Mouse (Mus musculus) spleen, adult 2 months (tissue): Measurements from ENCODE around the gene Il12rb1. TPM values are rescaled to one million over a fixed set of nuclear protein-coding genes. Genes with fewer than 3 reads are reported as not detected.

ENCODE experiments used
- DNase-seq, 2 experiments: peaks; one replicate each; pipeline versions ENCODE4 v3.0.0 to v3.0.0-alpha.2; 2012 to 2021; ENCODE audit warnings: low spot score in 2 of 2, low read depth in 1 of 2
- H3K27ac ChIP-seq: fragments of 200-500 bp; 2 replicates; pipeline ENCODE4 v1.5.1; 2012; ENCODE audit warnings: low read length, inconsistent platforms; ENCODE audit not compliant: insufficient read depth
- H3K27me3 ChIP-seq: fragments of 200-500 bp; 2 replicates; pipeline ENCODE4 v1.6.1; 2012; ENCODE audit warnings: mild to moderate bottlenecking, moderate library complexity, low read length, inconsistent platforms; ENCODE audit not compliant: control insufficient read depth, insufficient read depth
- H3K36me3 ChIP-seq: fragments of 200-500 bp; 2 replicates; pipeline ENCODE4 v1.6.1; 2012; ENCODE audit warnings: mild to moderate bottlenecking, low read length, inconsistent platforms; ENCODE audit not compliant: control insufficient read depth, insufficient read depth
- H3K4me1 ChIP-seq: fragments of 200-500 bp; 2 replicates; pipeline ENCODE4 v1.6.1; 2011; ENCODE audit warnings: inconsistent platforms; ENCODE audit not compliant: control insufficient read depth, insufficient read depth, insufficient read length
- H3K4me3 ChIP-seq: fragments of 200-500 bp; 2 replicates; pipeline ENCODE4 v1.5.1; 2011; ENCODE audit warnings: mild to moderate bottlenecking, inconsistent platforms; ENCODE audit not compliant: insufficient read depth, insufficient read length; ENCODE audit errors: extremely low read depth
- CTCF ChIP-seq: fragments of 200-500 bp; IDR thresholded peaks from 2 replicates; pipeline ENCODE4 v1.5.1; 2011; ENCODE audit warnings: mild to moderate bottlenecking, inconsistent platforms; ENCODE audit not compliant: insufficient read depth, insufficient read length, insufficient replicate concordance; ENCODE audit errors: extremely low read depth
- POLR2A ChIP-seq: fragments of 200-500 bp; IDR thresholded peaks from 2 replicates; pipeline ENCODE4 v1.6.1; 2011; ENCODE audit warnings: low read depth, low read length, inconsistent platforms
- WGBS: fragments of 180-500 bp; shearing (Covaris S2); methylation state at CpG from one replicate; pipeline ENCODE4 v1.1.7; 2018; 5-methylcytosine and 5-hydroxymethylcytosine counted together
- polyA plus RNA-seq: library from polyadenylated mRNA; depleted of rRNA; stranded (reverse); fragments of >200 nt; gene quantifications from 2 replicates; pipeline ENCODE4 v1.2.3, GENCODE M21; 2012

Il12rb1 gene
- polyA plus RNA-seq, 1 experiment, result 5.8 TPM

DNA sequence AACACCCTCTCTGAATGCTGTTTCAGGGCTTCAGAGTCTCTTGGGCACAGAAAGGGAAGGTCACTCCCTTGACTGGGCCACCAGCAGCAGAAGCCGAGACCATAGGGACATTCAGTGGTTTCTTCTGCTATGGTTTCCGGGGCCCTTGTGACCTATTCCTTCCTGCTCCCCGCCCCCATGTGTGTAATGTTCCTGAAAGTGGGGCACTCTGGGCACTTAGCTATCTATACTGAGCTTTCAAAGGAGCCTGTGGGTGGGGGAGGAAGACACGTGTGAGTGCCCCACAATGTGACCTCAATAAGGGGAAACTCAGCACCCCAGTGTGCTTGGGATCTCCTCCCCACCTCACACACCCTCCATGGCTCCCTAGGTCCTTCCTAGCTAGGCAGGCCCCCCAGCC, 1.7 kb upstream of the Il12rb1 start:
- peak; percentile 45 to 83 for DNase-seq
- Histone ChIP-seq H3K4me3 (no peak overlapping the region), H3K27ac (peak overlapping the region; percentile 88), H3K4me1 (peaks cover 46% of the 10 kb centered on the region; the same call in 1 of the 2 replicates), H3K36me3 (no peaks in the 10 kb centered on the region), H3K27me3 (no peaks in the 10 kb centered on the region)
- WGBS, result 4% methylated on average over 4 of the region's 4 CpGs
- TF ChIP-seq CTCF (no peak), POLR2A (no peak)

GRCm38 (mm10) chr8:70807304-70807703, 945 bp upstream of the Il12rb1 start:
- H3K36me3 ChIP-seq, result no peaks in the 10 kb centered on the region
- no peaks in the 10 kb centered on the region for H3K27me3 ChIP-seq
- DNase-seq, result no peak
- WGBS, result 69% methylated on average over 1 of the region's 1 CpGs
- no peak overlapping the region for H3K4me3 ChIP-seq
- peak overlapping the region; percentile 88; the same call in 1 of the 2 replicates for H3K27ac ChIP-seq
- peaks cover 42% of the 10 kb centered on the region; the same call in 1 of the 2 replicates for H3K4me1 ChIP-seq
- TF ChIP-seq CTCF (no peak), POLR2A (no peak)

DNA sequence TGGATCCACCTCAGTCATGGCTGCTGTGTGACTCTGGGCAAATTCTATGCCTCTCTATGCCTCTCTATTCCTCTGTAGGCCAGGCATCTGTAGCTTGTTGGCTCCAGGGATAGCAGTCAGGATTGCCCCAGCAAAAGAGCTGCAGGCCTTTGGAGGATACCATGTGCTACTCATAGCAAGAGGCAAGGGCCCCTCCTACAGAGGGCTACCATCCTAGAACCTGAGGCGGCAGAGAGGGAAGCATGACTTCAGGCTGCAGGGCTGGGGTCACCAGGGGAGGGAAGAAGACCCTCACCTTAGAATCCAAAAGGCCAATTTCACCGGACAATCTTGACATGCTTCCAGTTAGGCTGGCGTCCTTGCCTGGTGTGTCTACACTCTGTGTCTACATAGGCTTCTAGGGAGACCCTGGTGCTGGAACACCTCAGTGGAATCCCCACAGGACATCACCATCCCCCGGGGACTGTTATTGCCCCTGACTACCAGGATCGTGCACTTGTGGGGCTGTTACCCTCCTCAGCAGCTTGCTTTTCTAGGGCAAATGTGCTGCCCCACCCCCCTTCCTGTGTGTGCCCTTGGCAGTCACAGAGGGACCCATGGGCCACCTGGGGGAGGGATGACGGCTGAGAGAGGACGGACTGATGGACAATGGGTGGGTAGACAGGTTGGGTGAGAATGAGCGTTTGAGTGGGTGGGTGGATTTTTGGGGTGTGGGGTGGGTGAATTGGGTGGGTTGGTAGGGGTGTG, 879 bp downstream of the Il12rb1 start:
- TF ChIP-seq CTCF (no peak), POLR2A (no peak)
- Histone ChIP-seq H3K4me1 (peaks cover 40% of the 10 kb centered on the region; the same call in 1 of the 2 replicates), H3K27me3 (no peaks in the 10 kb centered on the region), H3K4me3 (no peak overlapping the region), H3K36me3 (no peaks in the 10 kb centered on the region), H3K27ac (no peak overlapping the region)
- WGBS, result 55% methylated on average over 8 of the region's 8 CpGs
- DNase-seq, result no peak

GRCm38 (mm10) chr8:70810962-70811680, 2.9 kb downstream of the Il12rb1 start:
- Histone ChIP-seq H3K36me3 (no peaks in the 10 kb centered on the region), H3K4me1 (peaks cover 31% of the 10 kb centered on the region; the same call in 1 of the 2 replicates), H3K27ac (no peak overlapping the region), H3K4me3 (no peak overlapping the region), H3K27me3 (no peaks in the 10 kb centered on the region)
- TF ChIP-seq POLR2A (no peak), CTCF (no peak)
- 55% methylated on average over 20 of the region's 20 CpGs for WGBS
- no peak for DNase-seq

DNA sequence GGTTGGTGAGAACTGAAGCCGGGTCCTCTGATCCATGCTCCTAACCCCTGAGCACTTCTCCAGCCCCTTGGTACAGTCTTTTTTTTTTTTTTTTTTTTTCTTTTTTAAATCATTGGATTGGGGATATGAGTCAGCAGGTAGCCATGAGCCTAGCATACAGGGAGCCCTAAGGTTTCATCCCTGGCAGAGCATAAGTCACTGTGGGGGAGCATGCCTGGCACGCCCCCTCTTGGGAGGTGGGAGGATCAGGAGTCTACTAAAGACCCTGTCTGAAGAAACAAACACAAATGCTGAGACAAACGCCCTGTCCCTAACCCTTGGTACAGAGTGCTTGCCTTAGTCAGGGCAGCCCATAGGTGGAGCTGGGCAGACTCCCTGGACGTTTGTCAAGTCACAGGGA, 3.8 kb downstream of the Il12rb1 start:
- peaks cover 22% of the 10 kb centered on the region; the same call in 1 of the 2 replicates for H3K4me1 ChIP-seq
- H3K36me3 ChIP-seq, result no peaks in the 10 kb centered on the region
- WGBS, result 73% methylated on average over 4 of the region's 4 CpGs

DNA sequence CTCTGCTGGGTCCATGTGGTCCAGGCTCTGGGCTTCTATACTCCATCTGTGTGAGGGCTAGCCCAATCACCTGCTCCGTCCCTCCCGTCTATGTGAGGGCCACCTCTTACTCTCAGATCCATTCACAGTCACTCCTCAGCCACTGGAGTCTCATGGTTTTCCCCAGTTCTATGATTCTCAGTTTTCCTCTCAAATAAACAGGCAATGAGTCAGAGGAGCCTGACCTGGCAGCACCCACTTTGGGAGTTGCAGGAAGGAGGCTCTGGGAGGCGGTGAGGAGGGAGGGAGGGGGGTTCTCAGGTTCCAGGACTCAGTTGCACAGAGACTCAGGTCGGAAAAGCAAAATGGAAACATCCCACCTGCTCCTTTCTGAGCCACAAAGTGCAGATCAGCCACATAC, 4.6 kb downstream of the Il12rb1 start:
- WGBS, result 82% methylated on average over 4 of the region's 4 CpGs

More for the DNA sequence above, 3.8 kb downstream of the Il12rb1 start:
- H3K27ac ChIP-seq, result no peak overlapping the region
- no peaks in the 10 kb centered on the region for H3K27me3 ChIP-seq
- TF ChIP-seq CTCF (no peak), POLR2A (no peak)
- no peak for DNase-seq
- no peak overlapping the region for H3K4me3 ChIP-seq

More for the DNA sequence above, 4.6 kb downstream of the Il12rb1 start:
- no peak overlapping the region for H3K27ac ChIP-seq
- H3K36me3 ChIP-seq, result no peaks in the 10 kb centered on the region
- no peak for DNase-seq
- H3K27me3 ChIP-seq, result no peaks in the 10 kb centered on the region
- H3K4me1 ChIP-seq, result peaks cover 18% of the 10 kb centered on the region; the same call in 1 of the 2 replicates
- H3K4me3 ChIP-seq, result no peak overlapping the region
- TF ChIP-seq CTCF (no peak), POLR2A (no peak)
